Mouse (Mus musculus): ENCODE data around the gene Oxnad1. TPM values are rescaled to one million over a fixed set of nuclear protein-coding genes. Genes with fewer than 3 reads are reported as not detected.

Oxnad1 gene
- 16.7 and 20.0 TPM in 2 replicates for polyA plus RNA-seq (2015; fragmentation: Nextera tagmentation; extraction: Ambion mirVana)

DNA sequence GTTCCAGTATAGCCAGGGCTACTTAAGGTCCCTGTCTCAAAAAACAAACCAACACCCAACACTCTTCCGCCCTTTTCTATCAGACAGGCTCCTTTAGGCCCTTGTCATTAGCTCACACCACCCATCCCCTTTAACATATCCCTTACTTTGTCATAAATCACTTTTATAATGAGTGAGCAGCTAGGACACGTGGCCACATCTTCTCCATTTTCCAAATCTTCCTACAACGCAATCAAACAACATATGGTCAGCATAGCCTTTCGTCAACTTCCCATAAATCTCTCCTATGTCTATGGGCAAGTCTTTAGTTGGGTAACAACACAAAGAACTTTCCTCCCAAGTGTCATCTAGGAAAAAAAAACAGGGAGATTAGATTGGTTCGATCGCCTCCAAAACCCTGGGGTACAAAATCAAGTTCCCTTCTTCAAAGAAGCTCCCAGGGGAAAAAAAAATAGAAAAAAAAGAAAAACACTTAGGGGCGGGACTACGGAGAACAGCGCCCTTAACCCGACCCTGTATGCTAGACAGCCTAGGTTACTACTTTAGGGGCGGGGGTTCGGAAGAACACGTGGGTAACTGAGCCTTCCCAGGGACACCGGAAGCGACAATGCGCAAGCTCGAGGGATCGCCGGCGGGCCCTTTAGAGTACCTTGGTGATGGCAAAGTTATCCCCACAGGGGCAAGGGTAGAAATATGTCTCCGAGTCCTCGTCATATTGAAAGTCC is at the start of gene Oxnad1:
Gene Oxnad1 (plus strand): TSS at position 614 of the 725 bp plus-strand sequence.
- Histone ChIP-seq H3K9me3 (no peaks in the 10 kb centered on the region), H3K27me3 (no peaks in the 10 kb centered on the region), H3K9ac (peak within 1 kb of the TSS; percentile 71), H3K4me3 (peak within 1 kb of the TSS; percentile 66), H3K36me3 (peaks cover 26% of the 10 kb centered on the region), H3K27ac (peak within 1 kb of the TSS; percentile 76), H3K4me1 (peaks cover 12% of the 10 kb centered on the region), H3K4me2 (replicated peaks) (peak within 1 kb of the TSS; percentile 73)
- ATAC-seq (ENCODE audit: low FRiP score, low read depth) = peak; percentile 95
- 2% methylated on average over 22 of the region's 22 CpGs for WGBS

DNA sequence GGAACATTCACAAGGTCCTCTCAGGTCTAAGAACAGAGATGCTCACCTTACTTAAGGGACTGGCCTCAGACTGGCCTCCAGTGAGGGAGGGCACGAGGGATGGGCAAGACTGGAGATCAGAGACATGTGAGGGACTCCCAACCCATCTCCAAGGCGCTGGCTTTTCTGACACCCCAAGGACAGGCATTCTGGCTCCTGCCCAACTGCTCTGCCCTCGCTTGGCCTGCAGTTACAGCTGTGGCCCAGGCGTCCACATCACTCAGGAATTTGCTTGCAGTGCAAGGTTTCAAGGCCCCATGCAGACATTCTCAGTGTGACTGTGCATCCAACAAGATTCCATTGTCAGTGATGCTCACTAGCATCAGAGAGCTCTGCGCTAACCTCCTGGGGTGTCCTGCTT is 48.7 kb upstream of the Oxnad1 start:
- ATAC-seq (ENCODE audit: low FRiP score, low read depth) = no peak
- no peaks in the 10 kb centered on the region for H3K9me3 ChIP-seq
- H3K4me1 ChIP-seq = no peaks in the 10 kb centered on the region
- no peak overlapping the region for H3K4me3 ChIP-seq
- no peak overlapping the region for H3K27ac ChIP-seq
- H3K9ac ChIP-seq = no peak overlapping the region
- H3K36me3 ChIP-seq = no peaks in the 10 kb centered on the region
- 71% methylated on average over 5 of the region's 5 CpGs for WGBS
- no peak overlapping the region for H3K4me2 ChIP-seq (replicated peaks)
- no peaks in the 10 kb centered on the region for H3K27me3 ChIP-seq

DNA sequence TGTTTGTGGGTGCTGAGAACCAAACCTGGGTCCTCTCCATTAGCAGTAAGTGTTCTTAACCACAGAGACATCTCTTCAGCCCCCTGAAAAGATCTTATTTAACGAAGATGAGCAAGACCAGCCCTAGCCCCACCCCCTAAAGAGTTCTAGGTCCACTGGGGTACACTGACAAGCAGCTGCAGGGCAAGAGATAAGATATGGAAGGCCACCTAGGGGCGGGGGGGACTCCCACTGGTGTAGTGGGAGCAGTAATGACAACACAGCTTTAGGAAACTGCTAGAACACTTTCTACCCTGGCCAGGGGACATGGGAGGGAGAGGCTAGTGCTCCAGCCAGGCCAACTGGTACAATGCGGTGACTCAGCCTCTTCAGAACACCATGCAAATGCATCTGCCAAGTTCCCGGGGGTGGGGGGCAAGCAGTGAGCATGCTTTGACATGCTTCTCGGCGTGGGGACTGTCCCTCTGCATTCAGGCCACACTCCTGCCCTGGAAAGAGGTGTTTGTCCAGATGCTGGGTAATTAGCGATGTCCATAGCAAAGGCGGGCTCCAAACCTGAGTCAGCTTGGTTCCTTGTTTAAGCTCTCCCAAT is 47.4 kb upstream of the Oxnad1 start:
- Histone ChIP-seq H3K9ac (no peak overlapping the region), H3K4me2 (replicated peaks) (no peak overlapping the region), H3K27ac (no peak overlapping the region), H3K9me3 (no peaks in the 10 kb centered on the region), H3K4me1 (no peaks in the 10 kb centered on the region), H3K36me3 (no peaks in the 10 kb centered on the region), H3K27me3 (no peaks in the 10 kb centered on the region), H3K4me3 (no peak overlapping the region)
- 80% methylated on average over 8 of the region's 8 CpGs for WGBS
- ATAC-seq (ENCODE audit: low FRiP score, low read depth) = no peak

- WGBS = 30% methylated on average over 5 of the region's 5 CpGs
Observed at GRCm38 (mm10) chr14:32042108-32042507, 43.1 kb upstream of the Oxnad1 start.

DNA sequence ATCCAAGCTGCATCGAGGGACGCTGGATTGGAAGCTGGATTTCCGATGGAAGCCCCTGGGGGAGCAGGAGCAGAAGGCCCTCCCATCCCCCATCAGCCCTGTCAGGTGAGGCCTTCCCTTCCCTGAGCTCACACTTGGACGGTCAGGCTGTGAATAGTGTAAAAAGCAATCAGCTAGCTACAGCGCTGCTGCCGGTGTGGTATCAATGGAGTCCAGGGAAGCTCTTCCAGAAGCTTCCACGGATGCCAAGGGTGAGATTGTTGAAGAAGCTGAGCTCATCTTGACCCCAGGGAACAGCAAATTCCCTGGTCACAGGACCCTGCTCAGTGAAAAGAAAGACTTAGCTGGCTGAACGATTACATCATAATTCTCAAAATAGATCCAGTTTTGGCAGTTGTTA is 38.8 kb upstream of the Oxnad1 start:
- WGBS = 77% methylated on average over 8 of the region's 8 CpGs
- Histone ChIP-seq H3K9ac (no peak overlapping the region), H3K27ac (no peak overlapping the region), H3K27me3 (no peaks in the 10 kb centered on the region), H3K4me2 (replicated peaks) (no peak overlapping the region), H3K36me3 (no peaks in the 10 kb centered on the region), H3K9me3 (no peaks in the 10 kb centered on the region), H3K4me1 (no peaks in the 10 kb centered on the region), H3K4me3 (no peak overlapping the region)
- no peak for ATAC-seq (ENCODE audit: low FRiP score, low read depth)

More at GRCm38 (mm10) chr14:32042108-32042507, 43.1 kb upstream of the Oxnad1 start:
- Histone ChIP-seq H3K9ac (no peak overlapping the region), H3K9me3 (no peaks in the 10 kb centered on the region), H3K27ac (no peak overlapping the region), H3K36me3 (no peaks in the 10 kb centered on the region), H3K27me3 (no peaks in the 10 kb centered on the region), H3K4me3 (no peak overlapping the region), H3K4me1 (no peaks in the 10 kb centered on the region), H3K4me2 (replicated peaks) (no peak overlapping the region)
- ATAC-seq (ENCODE audit: low FRiP score, low read depth) = no peak

DNA sequence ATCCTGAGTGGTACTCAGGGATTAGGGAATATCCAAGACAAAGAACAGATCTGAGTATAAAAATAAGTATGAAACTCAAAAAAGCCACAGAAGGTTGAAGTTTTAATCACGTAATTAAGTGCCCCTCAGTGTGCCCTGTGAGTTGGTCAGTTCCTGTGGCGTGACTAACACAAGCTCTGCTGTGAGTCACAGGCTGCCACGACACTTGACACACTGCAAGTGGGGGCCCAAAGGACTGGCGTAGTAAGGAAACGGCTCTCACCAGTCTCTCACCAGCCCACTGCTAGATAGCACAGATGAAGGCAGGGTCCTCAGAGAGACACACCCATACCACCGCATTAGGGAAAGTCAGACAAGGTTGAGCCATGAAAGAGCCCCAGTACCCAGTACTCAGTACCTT is 35.0 kb upstream of the Oxnad1 start:
- no peak overlapping the region for H3K4me2 ChIP-seq (replicated peaks)
- H3K27me3 ChIP-seq = no peaks in the 10 kb centered on the region
- no peaks in the 10 kb centered on the region for H3K36me3 ChIP-seq
- no peak overlapping the region for H3K4me3 ChIP-seq
- H3K9me3 ChIP-seq = no peaks in the 10 kb centered on the region
- no peak overlapping the region for H3K27ac ChIP-seq
- WGBS = 82% methylated on average over 6 of the region's 6 CpGs
- no peak overlapping the region for H3K9ac ChIP-seq
- no peak for ATAC-seq (ENCODE audit: low FRiP score, low read depth)
- H3K4me1 ChIP-seq = no peaks in the 10 kb centered on the region; the same call in 1 of the 2 replicates

- no peaks in the 10 kb centered on the region for H3K27me3 ChIP-seq
- H3K4me1 ChIP-seq = no peaks in the 10 kb centered on the region; the same call in 1 of the 2 replicates
- H3K4me2 ChIP-seq (replicated peaks) = no peak overlapping the region
- peak; percentile 24; the same call in 1 of the 2 replicates for ATAC-seq (ENCODE audit: low FRiP score, low read depth)
- 72% methylated on average over 5 of the region's 5 CpGs for WGBS
- H3K4me3 ChIP-seq = no peak overlapping the region
- no peak overlapping the region for H3K27ac ChIP-seq
- no peaks in the 10 kb centered on the region for H3K36me3 ChIP-seq
- no peak overlapping the region for H3K9ac ChIP-seq
- no peaks in the 10 kb centered on the region for H3K9me3 ChIP-seq
Observed at GRCm38 (mm10) chr14:32053895-32054294, 31.3 kb upstream of the Oxnad1 start.

DNA sequence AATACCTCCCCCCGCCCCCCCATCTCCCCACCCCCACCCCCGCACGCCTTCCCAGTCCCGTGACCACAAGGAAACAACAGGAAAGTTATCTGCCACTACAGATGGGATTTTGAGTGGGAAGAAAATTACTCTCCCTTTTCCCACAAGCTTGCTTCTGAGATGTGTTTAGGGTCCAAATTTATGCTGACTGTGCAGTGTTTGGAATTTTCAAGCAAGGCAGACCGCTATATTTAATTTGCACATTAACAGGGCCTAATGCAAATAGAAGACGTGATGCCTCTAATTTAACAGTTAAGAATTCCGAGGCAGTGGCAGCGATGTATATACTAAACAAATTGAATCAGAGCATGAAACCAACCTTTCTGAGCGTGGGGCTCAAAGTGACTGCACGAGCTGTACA is 30.4 kb upstream of the Oxnad1 start:
- H3K27ac ChIP-seq = no peak overlapping the region
- no peaks in the 10 kb centered on the region for H3K27me3 ChIP-seq
- no peak for ATAC-seq (ENCODE audit: low FRiP score, low read depth)
- H3K9ac ChIP-seq = no peak overlapping the region
- H3K9me3 ChIP-seq = no peaks in the 10 kb centered on the region
- no peaks in the 10 kb centered on the region for H3K36me3 ChIP-seq
- no peak overlapping the region for H3K4me2 ChIP-seq (replicated peaks)
- H3K4me1 ChIP-seq = no peaks in the 10 kb centered on the region; the same call in 1 of the 2 replicates
- no peak overlapping the region for H3K4me3 ChIP-seq
- WGBS = 63% methylated on average over 10 of the region's 10 CpGs

DNA sequence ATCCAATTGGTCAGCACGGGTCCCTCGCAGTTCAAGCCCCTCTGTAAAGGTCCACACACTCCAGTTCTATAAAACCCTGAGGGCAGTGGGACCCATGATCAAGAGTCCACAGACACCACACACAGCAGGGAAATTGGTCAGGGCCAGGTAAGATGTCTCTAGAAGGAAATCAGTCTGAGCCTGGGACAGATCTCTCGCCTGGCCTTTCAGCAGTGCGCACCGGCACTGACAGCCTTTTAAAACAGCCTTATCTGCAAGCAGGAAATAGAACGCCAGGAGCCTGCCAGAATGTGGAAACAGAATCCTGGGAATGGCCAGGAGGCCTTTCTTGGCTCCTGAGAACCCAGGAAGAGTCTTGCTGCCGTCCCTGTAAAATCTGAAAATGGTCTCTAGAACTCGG is 29.4 kb upstream of the Oxnad1 start:
- H3K4me2 ChIP-seq (replicated peaks) = no peak overlapping the region
- no peak overlapping the region for H3K4me3 ChIP-seq
- H3K9me3 ChIP-seq = no peaks in the 10 kb centered on the region
- no peak overlapping the region for H3K9ac ChIP-seq
- WGBS = 69% methylated on average over 8 of the region's 8 CpGs
- H3K36me3 ChIP-seq = no peaks in the 10 kb centered on the region
- ATAC-seq (ENCODE audit: low FRiP score, low read depth) = no peak
- no peaks in the 10 kb centered on the region for H3K27me3 ChIP-seq
- H3K4me1 ChIP-seq = no peaks in the 10 kb centered on the region; the same call in 1 of the 2 replicates
- no peak overlapping the region for H3K27ac ChIP-seq

DNA sequence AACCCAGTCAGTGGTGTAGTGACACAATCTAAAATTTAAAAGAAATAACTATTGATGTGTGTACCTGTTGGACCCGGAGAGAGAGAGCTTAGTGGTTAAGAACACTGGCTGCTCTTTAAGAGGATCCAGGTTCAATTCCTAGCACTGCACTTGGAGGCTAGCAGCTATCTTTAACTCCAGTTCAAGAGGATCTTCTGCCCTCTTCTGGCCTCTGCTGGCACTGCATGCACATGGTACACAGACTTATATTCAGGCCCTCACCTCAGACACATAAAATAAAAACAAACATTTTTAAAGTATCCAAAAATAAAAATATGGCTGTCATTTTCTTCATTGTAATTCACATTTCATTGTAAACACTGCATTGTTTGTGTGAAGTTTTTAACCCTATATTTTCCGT is 28.5 kb upstream of the Oxnad1 start:
- no peaks in the 10 kb centered on the region for H3K9me3 ChIP-seq
- no peak overlapping the region for H3K4me2 ChIP-seq (replicated peaks)
- H3K27me3 ChIP-seq = no peaks in the 10 kb centered on the region
- no peak overlapping the region for H3K9ac ChIP-seq
- no peaks in the 10 kb centered on the region; the same call in 1 of the 2 replicates for H3K4me1 ChIP-seq
- no peak overlapping the region for H3K27ac ChIP-seq
- no peak for ATAC-seq (ENCODE audit: low FRiP score, low read depth)
- H3K36me3 ChIP-seq = no peaks in the 10 kb centered on the region
- H3K4me3 ChIP-seq = no peak overlapping the region
- 94% methylated on average over 2 of the region's 2 CpGs for WGBS

GRCm38 (mm10) chr14:32057664-32058063 is 27.5 kb upstream of the Oxnad1 start:
- Histone ChIP-seq H3K27me3 (no peaks in the 10 kb centered on the region), H3K9me3 (no peaks in the 10 kb centered on the region), H3K4me2 (replicated peaks) (no peak overlapping the region), H3K27ac (no peak overlapping the region), H3K4me1 (no peaks in the 10 kb centered on the region; the same call in 1 of the 2 replicates), H3K4me3 (no peak overlapping the region), H3K36me3 (no peaks in the 10 kb centered on the region), H3K9ac (no peak overlapping the region)
- WGBS = 87% methylated on average over 4 of the region's 4 CpGs
- no peak for ATAC-seq (ENCODE audit: low FRiP score, low read depth)

DNA sequence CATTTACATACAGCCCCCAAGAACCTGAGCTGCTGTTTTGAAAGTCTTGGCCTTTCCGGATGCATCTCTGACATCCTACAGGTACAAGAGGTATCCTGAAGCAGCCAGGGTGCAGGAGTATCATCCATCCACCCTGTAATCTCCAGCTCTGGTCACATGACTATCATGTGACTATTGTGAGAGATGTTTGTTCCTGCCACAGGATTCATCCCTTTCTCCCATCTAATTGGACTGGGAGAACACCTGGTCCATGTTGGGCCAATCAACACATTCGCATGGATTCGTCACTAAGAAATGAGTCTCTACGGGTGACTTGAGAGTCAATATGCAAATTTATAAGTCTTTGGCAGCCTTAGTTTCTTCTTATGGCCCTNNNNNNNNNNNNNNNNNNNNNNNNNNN is 23.8 kb upstream of the Oxnad1 start:
- no peak overlapping the region for H3K4me3 ChIP-seq

More for the DNA sequence above, 23.8 kb upstream of the Oxnad1 start:
- no peak overlapping the region for H3K9ac ChIP-seq
- peaks cover 10% of the 10 kb centered on the region; the same call in 1 of the 2 replicates for H3K9me3 ChIP-seq
- no peak overlapping the region for H3K4me2 ChIP-seq (replicated peaks)
- no peak overlapping the region for H3K27ac ChIP-seq
- no peak for ATAC-seq (ENCODE audit: low FRiP score, low read depth)
- no peaks in the 10 kb centered on the region for H3K4me1 ChIP-seq
- no peaks in the 10 kb centered on the region for H3K36me3 ChIP-seq
- no peaks in the 10 kb centered on the region for H3K27me3 ChIP-seq
- 78% methylated on average over 4 of the region's 4 CpGs for WGBS
